Mouse (Mus musculus) cerebellum, adult 8-10 months (tissue): Measurements from ENCODE around the gene Kifc1.
"Not testable (repeated sequence)": the region's sequence is repeated elsewhere in the genome, so short reads cannot be mapped to it uniquely, and the experiment has no call there.

Experiments
- DNase-seq: peaks from one replicate; pipeline ENCODE4 v3.0.0; 2022

Gene Kifc1

GRCm38 (mm10) chr17:33901653-33902052, 11.2 kb upstream of the Kifc1 start:
- no peak for DNase-seq

- no peak for DNase-seq
These were observed 10.5 kb upstream of the Kifc1 start for GRCm38 (mm10) chr17:33900989-33901314.

GRCm38 (mm10) chr17:33900281-33900988, 10.0 kb upstream of the Kifc1 start:
- no peak for DNase-seq

GRCm38 (mm10) chr17:33899642-33900041, 9.2 kb upstream of the Kifc1 start:
- DNase-seq, result no peak

- not testable (repeated sequence) for DNase-seq
These were observed 7.7 kb upstream of the Kifc1 start for GRCm38 (mm10) chr17:33898193-33898592.

GRCm38 (mm10) chr17:33897114-33897794, 6.8 kb upstream of the Kifc1 start:
- peak; percentile 28 for DNase-seq

GRCm38 (mm10) chr17:33893011-33893410, 2.5 kb upstream of the Kifc1 start:
- not testable (repeated sequence) for DNase-seq

GRCm38 (mm10) chr17:33892429-33892828, 2.0 kb upstream of the Kifc1 start:
- DNase-seq, result no peak

- DNase-seq, result peak; percentile 22
These were observed 1.4 kb upstream of the Kifc1 start for GRCm38 (mm10) chr17:33891892-33892291.

GRCm38 (mm10) chr17:33891357-33891756, 896 bp upstream of the Kifc1 start:
- no peak for DNase-seq

- DNase-seq, result not testable (repeated sequence)
These were observed 424 bp downstream of the Kifc1 start for GRCm38 (mm10) chr17:33889941-33890532.

- not testable (repeated sequence) for DNase-seq
These were observed 2.2 kb downstream of the Kifc1 start for GRCm38 (mm10) chr17:33888230-33888629.

GRCm38 (mm10) chr17:33887802-33888201, 2.7 kb downstream of the Kifc1 start:
- not testable (repeated sequence) for DNase-seq

- not testable (repeated sequence) for DNase-seq
These were observed 6.1 kb downstream of the Kifc1 start for GRCm38 (mm10) chr17:33884320-33884719.

- not testable (repeated sequence) for DNase-seq
These were observed 14.7 kb downstream of the Kifc1 start for GRCm38 (mm10) chr17:33875797-33876196.

GRCm38 (mm10) chr17:33874411-33874810, 16.1 kb downstream of the Kifc1 start:
- DNase-seq, result no peak

GRCm38 (mm10) chr17:33873537-33873936, 16.9 kb downstream of the Kifc1 start, which contains the start of gene Gm7029:
Gm7029 (plus strand) TSS chr17:33873837.
- not testable (repeated sequence) for DNase-seq

GRCm38 (mm10) chr17:33865330-33866030, 25.0 kb downstream of the Kifc1 start:
- no peak for DNase-seq

- no peak for DNase-seq
These were observed 32.6 kb downstream of the Kifc1 start for GRCm38 (mm10) chr17:33857816-33858215.

GRCm38 (mm10) chr17:33851331-33851730, 39.1 kb downstream of the Kifc1 start:
- DNase-seq, result no peak

- DNase-seq, result no peak
These were observed 42.3 kb downstream of the Kifc1 start for GRCm38 (mm10) chr17:33848139-33848538.

- DNase-seq, result no peak
These were observed 46.3 kb downstream of the Kifc1 start for GRCm38 (mm10) chr17:33844196-33844595.
